Mouse (Mus musculus): ENCODE results near the gene Ppm1d. TPM values are rescaled to one million over a fixed set of nuclear protein-coding genes. Genes with fewer than 3 reads are reported as not detected.
A peak's percentile ranks its signal among the peaks of the same experiment; 100 is the strongest.

Gene Ppm1d
- total RNA-seq (2017): 12.1 and 16.6 TPM in 2 replicates

DNA sequence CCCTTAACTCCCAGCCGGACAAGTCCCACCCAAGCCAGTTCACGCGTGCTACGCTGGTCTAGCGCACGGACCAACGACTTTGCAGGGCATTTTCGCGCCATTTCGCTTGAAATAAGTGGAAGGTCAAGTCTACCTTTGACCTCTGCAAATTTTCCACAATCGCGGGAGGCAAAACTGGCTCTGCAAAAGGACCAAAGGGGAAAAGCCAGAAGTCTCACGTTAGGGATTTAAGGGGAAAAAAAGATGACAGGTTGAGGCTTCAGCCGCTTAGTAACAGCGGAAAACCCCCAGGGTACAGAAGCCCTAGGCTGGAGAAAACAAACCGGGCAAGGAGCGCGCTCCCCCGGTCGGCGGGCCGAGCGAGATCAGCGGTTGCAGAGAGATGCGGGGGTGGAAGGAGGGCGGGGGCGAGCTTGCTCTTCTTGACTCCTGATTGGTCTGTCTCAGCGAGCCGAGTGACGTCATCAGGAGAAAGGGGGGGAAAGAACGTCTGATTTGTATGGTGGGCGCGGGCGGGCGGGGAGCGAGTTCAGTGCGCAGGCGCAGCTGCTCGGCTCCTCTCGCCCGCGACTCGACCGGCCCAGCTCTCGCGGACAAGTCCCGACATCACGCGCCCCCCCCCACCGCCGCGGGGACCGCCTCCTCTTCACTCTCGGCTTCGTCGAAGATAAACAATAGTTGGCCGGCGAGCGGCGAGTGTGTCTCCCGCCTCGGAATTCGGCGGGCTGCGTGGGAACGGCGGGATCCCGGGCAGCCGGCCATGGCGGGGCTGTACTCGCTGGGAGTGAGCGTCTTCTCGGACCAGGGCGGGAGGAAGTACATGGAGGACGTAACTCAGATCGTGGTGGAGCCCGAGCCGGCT lies at the start of gene Ppm1d:
TSS of gene Ppm1d (plus strand) at position 532 of the 862 bp plus-strand sequence.
- ATAC-seq (replicated peaks; ENCODE audit: low read depth, poor library complexity, severe bottlenecking): peak; percentile 88

DNA sequence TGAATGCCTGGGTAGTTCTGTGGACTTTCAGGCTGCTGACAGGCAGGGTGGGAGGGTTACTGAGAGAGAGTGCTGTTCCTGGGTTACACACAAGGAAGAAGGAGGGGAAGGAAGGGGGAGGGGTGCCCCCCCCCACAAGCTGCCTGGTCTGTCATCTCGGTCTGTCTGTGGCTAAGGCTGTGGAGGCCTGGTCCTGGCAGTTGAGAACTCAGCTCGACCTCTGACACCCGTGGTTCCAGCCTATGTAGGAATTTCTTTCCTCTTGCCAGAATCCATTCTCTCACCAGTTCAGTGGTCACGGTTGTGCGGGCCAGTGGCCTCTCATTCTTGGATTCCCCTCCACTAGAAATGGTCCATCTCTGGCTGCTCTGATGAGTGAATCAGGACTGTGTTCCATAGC lies 46.4 kb upstream of the Ppm1d start:
- peak; percentile 66; the same call in 1 of the 2 replicates for ATAC-seq (replicated peaks; ENCODE audit: low read depth, poor library complexity, severe bottlenecking)

DNA sequence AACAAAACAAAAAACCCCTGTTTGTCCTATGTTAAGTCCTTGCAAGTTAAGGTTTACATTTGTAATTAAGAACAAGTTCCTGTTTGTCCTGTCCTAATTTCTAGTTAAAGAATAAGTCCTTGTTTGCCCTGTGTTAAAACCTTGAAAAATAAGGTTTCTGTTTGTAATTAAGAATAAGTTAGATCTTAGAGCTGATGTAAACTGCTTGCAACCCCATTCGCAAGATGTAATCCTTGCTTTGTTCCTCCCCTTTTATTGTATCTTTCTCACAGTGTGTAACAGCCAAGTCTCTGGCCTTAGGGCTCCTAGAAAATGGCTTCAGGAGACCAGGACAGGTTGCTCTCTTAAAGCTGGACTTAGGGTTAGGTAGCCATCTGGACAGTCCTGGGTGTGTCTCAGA lies 43.7 kb upstream of the Ppm1d start:
- no peak for ATAC-seq (replicated peaks; ENCODE audit: low read depth, poor library complexity, severe bottlenecking)

DNA sequence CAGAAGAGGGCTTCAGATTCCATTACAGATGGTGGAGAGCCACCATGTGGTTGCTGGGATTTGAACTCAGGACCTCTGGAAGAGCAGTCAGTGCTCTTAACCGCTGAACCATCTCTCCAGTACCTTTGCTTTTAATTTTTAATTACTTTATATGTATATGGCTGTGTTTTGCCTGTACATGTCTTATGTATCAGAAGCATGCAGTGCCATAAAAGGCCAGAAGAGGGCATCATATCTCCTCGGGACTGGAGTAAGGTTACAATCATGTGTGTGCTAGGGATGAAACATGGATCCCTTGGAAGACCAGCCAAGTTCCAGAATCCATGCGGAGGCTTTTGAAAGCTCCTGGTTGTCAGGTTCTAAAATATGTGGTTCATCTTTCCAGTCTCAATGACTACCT lies 40.4 kb upstream of the Ppm1d start:
- peak; percentile 65; the same call in 1 of the 2 replicates for ATAC-seq (replicated peaks; ENCODE audit: low read depth, poor library complexity, severe bottlenecking)

DNA sequence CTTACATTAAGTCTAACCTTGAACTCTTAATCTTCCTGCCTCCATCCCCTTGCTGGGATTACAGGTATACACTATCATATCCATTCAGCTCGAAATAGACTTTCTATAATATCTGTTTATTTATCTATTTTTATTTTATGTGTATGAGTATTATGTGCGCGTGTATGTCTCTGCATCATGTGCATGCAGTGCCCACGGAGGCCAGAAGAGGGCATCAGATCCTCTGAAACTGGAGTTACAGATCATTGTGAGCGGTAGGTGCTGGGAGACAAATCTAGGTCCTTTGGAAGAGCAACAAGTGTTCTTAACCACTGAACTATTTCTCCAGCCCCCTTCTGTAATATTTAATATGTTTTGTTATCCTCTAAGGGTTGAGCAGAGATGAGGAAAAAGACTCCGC lies 37.7 kb upstream of the Ppm1d start:
- no peak for ATAC-seq (replicated peaks; ENCODE audit: low read depth, poor library complexity, severe bottlenecking)

DNA sequence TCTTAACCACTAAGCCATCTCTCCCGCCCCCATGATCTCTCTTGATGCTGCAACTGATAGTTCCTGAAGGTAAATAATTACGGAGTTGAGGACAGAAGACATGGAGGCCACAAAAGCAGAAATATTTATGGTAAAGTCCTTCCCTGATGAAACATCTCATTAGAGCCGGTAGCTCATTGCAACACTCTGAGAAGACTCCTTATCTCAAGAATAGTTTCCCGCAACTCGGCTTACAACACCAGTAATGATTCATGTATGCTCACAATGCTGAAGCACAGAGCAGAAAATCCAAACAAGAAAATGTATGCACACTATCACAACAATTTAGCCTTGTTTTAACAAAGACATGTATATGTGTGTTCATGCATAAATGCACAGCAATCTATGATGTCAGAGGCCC lies 35.9 kb upstream of the Ppm1d start:
- ATAC-seq (replicated peaks; ENCODE audit: low read depth, poor library complexity, severe bottlenecking): no peak

DNA sequence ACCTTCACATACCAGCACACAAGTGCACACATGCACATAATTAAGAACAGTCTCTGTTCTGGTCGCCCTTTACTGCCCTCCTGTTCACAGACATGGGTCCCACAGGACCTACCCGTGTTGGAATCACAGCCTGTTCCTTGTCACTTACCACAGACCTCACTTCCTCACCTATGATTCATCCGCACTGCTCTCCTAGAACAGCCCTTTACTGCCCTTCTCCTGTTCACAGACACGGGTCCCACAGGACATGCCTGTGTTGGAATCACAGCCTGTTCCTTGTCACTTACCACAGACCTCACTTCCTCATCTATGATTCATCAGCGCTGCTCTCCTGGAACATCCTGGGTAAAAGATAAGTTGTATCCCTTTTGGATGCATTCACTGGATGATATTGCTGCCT lies 33.4 kb upstream of the Ppm1d start:
- ATAC-seq (replicated peaks; ENCODE audit: low read depth, poor library complexity, severe bottlenecking): peak; percentile 32; the same call in 1 of the 2 replicates

DNA sequence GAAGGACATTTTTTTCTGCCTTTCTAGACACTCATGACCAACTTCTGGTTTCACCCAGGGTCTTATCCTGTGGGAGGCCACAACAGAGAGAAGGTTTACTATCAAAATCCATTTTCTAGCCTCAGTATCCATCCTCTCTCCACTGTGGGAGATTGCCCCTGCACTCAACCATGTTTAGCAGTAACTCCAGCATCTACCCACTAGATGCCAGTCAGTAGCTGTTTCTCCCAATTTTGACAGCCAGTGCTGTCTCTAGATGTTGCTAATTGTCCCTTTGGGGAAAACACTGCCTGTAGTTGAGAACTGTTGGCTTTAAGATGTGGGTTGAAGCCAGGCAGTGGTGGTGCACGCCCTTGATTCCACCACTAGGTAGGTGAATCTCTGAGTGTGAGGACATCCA lies 32.9 kb upstream of the Ppm1d start:
- ATAC-seq (replicated peaks; ENCODE audit: low read depth, poor library complexity, severe bottlenecking): no peak

DNA sequence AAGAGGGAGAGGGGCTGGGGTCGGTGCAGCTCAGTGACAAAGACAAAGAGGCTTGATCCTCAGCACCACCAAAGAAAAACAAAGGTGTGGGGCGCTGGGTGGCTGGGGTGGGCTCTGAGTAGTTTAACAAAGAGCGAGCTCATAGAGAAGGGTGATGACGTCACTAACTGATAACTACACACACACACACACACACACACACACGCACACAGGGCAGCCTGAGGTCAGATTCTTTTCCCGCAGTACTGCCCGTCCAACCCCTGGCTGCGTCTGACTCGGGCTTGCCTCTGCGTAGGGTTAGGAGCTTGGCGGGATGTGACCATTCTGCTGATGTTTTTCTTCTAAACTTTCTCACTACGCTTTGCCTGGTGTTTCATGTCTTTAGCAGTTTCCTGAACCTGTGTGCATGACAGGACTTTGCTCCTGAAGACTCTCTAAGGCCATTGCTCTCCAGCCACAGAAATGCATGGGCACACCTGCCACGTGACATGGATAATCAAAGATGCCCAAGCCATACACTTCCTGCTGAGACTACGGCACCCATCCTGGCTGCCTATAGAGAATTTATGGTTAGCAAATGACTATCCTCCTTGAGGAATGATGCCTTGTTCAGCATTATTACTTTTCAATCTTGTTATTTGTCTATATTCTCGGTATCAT lies 29.7 kb upstream of the Ppm1d start:
- no peak for ATAC-seq (replicated peaks; ENCODE audit: low read depth, poor library complexity, severe bottlenecking)

DNA sequence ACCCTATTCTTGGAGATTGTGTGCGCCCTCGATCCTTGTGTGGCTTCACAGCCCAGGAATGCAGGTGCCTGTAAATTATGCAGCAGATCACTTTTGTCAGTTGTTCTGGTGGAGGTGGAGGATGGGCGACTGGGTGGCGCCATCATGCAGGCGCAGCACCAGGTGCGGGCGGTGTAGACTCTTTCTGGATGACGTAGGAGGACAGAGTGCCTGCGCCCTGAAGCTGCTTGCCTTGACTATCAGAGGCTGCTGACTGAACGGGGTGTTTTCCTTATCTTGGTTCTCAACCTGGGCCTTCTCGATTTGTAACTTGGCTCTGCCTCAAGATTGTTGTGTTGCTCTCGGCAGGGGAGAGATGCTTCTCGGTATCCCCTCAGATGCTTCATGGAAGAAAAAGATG lies 13.1 kb upstream of the Ppm1d start:
- peak; percentile 81; the same call in 1 of the 2 replicates for ATAC-seq (replicated peaks; ENCODE audit: low read depth, poor library complexity, severe bottlenecking)

DNA sequence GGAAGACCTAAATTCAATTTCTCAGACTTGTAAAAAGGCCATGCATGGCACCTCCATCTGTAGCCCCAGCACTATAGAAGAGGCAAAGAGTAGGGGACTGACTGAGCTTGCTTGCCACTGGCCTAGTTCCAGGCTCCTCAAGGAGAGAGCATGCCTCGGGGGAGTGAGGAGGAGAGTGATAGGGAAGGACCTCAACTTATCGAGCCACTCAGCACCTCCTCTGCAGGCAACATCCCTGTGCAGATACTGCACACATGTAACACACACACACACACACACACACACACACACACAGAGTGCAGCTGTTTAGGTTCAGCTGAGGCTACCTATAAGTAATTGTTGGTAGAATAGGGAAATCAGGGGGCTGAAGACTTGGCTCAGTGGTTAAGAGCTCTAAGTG lies 11.2 kb upstream of the Ppm1d start:
- ATAC-seq (replicated peaks; ENCODE audit: low read depth, poor library complexity, severe bottlenecking): no peak

DNA sequence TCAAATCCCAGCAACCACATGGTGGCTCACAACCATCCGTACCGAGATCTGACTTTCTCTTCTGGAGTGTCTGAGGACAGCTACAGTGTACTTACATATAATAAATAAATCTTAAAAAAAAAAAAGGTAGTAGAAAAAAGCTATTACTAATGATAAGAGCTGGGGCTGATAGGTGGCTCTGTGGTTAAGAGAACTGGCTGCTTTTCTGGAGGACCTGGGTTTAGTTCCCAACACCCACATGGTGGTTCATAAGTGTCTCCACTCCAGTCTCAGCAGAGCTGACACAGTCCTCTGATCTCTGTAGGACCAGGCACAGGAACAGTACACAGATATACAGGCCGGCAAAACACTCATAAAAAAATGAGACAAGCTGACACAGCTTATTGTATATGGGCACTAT lies 9.9 kb upstream of the Ppm1d start:
- ATAC-seq (replicated peaks; ENCODE audit: low read depth, poor library complexity, severe bottlenecking): no peak

DNA sequence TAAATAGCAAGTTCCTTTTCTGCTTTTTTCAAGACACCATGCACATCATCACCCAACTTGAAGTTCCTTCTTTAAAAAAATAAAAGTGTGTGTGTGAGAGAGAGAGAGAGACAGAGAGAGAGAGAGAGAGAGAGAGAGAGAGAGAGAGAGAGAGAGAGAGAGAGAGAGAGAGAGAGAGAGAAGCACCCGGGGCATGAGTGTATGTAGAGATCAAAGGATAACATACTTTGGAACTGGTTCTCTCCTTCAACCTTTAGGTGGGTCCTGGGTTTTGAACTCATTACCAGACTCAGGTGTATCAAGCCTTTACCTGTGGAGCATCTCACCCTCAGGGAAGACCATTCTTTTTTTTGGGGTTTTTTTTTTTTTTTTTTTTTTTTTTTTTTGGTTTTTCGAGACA lies 9.2 kb upstream of the Ppm1d start:
- ATAC-seq (replicated peaks; ENCODE audit: low read depth, poor library complexity, severe bottlenecking): no peak

DNA sequence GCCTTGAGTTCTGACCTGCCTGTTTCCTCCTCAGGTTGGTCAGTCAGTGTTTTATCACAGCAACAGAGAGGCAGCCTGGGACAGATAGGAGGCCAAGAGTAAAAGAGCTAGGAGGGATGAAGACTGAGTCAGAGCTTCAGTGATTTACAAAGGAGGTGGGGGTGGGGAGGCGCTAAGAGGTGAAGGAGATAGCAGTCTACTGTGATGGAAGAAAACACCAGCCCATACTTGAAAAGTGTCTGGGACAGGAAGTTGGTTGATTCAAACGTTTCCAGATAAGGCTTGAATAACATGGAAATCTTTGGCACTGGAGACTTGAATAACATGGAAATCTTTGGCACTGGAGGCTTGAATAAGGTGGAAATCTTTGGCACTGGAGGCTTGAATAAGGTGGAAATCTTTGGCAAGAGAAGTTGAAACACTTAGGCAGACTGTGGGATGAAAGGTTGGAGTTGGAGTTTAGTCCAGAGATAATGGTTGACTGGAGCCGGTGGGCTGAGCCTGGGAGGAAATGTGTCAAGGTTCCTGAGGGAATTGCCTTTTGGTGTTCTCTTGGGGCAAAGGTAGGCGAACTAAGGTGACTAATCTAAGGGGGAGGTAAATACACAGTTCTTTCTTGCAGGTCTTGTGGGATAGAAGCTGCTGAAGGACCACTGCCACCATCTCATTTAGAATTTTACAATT lies 4.3 kb upstream of the Ppm1d start:
- no peak for ATAC-seq (replicated peaks; ENCODE audit: low read depth, poor library complexity, severe bottlenecking)

DNA sequence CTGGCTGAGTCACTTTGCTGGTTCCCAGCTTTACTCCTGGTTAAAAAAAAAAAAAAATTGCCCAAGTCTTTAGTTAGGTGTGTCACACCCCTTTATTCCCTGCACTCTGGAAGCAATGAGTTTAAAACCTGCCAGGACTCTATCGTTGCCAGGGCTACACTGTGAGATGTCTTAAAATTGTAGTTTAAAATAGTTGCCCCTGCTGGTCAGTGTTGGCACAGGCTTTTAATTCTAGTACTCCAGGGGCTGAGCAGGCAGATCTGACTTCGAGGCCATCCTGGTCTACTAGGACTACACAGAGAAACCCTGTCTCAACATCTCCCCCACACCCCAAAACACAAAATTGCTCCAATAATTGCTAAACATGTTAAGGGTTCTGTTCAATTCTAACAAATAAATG lies 2.2 kb upstream of the Ppm1d start:
- ATAC-seq (replicated peaks; ENCODE audit: low read depth, poor library complexity, severe bottlenecking): no peak

DNA sequence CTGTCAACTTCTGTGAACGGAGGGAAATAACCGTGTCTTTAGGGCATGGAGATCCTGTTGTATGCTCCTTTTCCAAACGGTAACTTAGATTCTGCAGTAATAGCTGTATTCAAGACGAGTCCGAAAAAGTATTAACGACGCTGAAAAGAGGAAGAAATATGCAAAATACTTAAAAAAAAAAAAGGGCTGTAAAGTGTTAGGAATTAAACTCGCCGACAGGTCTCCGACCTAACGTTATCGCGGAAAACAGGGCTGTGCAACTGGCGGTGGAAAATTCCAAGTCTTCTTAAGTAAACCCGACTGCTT lies 684 bp upstream of the Ppm1d start:
- no peak; the same call in 1 of the 2 replicates for ATAC-seq (replicated peaks; ENCODE audit: low read depth, poor library complexity, severe bottlenecking)

DNA sequence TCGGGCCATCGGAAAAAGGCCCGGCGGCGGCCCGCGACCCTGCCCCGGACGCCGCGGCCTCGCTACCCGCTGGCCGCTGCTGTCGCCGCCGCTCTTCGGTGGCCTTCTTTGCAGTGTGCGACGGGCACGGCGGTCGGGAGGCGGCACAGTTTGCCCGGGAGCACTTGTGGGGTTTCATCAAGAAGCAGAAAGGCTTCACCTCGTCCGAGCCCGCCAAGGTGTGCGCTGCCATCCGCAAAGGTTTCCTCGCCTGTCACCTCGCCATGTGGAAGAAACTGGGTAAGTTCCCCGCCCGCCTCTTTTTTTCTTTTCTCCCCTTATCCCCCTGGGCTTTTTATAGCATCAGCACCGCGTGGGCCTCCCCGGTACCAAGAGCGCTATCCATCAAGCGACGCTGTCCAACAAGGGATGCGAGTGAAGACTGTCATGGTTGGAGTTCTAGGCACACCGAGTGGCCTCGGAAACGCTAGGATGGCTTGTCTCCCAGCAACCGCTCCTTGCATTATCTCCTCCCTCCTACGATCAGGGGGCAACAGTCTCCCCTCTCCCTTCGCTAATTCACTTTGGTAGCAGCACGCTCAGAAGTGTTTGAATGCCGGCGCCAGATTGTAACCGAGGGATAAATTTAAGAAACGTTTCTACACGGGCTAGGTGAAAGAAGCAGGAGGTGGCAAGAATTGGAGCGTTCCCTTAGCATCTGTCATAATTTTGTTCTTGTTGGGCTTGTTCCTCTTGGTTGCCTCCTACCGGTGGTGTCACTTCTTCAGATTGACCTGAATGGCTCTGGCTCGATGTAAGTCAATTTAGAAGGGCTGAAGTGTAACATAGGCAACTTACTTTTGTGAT lies 824 bp downstream of the Ppm1d start:
- peak; percentile 48 for ATAC-seq (replicated peaks; ENCODE audit: low read depth, poor library complexity, severe bottlenecking)

DNA sequence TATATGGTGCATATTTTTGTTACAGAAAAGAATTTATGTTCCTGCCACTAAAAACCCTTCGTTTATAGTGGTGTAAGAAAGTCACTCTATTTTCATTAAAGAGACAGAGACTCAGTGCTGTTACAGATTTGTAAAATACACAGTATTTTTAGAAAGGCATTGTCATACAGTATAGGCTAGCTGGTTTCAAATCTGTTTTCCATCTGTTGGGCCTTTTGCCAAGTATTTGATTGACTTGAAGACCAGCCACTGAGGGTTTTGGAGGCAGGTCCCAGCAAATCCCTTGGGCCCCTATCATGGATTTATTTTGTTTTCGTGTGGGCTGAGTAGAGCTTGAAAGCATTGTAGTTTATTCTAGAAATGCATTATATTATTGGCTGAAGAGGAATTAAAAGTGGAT lies 1.8 kb downstream of the Ppm1d start:
- no peak for ATAC-seq (replicated peaks; ENCODE audit: low read depth, poor library complexity, severe bottlenecking)

DNA sequence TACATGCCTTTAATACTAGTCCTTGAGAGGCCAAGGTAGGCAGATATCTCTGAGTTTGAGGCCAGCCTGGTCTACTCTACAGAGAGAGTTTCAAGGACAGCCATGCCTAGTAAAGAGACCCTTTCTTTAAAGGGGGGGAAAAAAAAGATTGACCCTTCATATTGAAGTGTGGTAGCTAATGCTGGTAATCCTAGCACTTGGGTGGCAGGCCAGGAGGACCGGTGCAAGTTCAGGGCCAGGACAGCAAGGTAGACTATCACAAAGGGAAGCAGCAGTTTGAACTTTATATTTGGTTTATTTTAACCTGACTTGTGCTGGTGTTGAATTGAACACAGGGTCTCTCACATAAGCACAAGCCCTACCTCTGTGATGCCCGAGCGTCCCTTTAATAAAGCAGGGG lies 2.3 kb downstream of the Ppm1d start:
- ATAC-seq (replicated peaks; ENCODE audit: low read depth, poor library complexity, severe bottlenecking): no peak

DNA sequence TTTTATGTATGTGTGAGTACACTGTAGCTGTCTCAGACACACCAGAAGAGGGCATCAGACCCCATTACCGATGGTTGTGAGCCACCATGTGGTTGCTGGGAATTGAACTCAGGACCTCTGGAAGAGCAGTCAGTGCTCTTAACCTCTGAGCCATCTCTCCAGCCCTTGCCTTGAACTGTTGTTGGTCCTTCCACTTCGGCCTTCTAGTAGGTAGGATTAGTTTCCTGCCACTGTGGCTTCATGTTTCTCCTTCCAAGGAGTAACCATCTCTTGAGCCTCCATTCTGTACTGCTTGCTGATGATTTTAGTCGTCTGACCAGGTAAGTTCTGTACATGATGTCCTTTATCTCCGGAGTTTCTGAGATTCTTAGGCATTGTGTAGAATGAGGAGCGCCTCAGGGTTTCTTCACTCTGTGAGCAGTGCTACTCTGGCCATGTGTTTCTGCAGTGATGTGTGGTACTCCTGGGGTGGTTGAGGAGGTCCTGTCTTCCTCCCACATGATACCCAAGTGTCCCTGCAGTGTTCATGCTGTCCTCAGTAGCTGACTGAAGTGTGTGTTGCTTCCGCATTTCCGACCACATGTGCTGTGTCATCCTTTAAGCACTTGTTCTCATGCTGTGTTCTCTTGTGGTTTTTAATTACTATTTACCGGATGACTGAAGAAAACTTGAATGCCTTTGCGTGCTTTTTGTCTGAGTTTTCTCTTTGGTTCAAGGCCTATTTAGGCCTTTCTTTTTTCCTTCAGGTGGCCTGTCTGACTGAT lies 12.7 kb downstream of the Ppm1d start:
- peak; percentile 100 for ATAC-seq (replicated peaks; ENCODE audit: low read depth, poor library complexity, severe bottlenecking)

Data from common myeloid progenitor, adult 5-6 weeks (primary cell).